Mouse (Mus musculus) cerebellum, postnatal 36 days (tissue): ENCODE data around the gene Pea15a.
A peak's percentile ranks its signal among the peaks of the same experiment; 100 is the strongest.

Experiments
- DNase-seq, 2 experiments: peaks; one replicate each; pipeline ENCODE4 v3.0.0; 2021 to 2022; ENCODE audit warnings: mixed read lengths in 2 of 2

Pea15a gene

GRCm38 (mm10) chr1:172172381-172172780 is 34.2 kb downstream of the Pea15a start:
- no peak for DNase-seq

GRCm38 (mm10) chr1:172169809-172170208 is 36.8 kb downstream of the Pea15a start:
- DNase-seq = no peak

GRCm38 (mm10) chr1:172167911-172168310 is 38.7 kb downstream of the Pea15a start:
- DNase-seq = no peak

GRCm38 (mm10) chr1:172162959-172163358 is 43.6 kb downstream of the Pea15a start:
- no peak for DNase-seq

GRCm38 (mm10) chr1:172162009-172162408 is 44.6 kb downstream of the Pea15a start:
- DNase-seq = peak; percentile 42 to 60

GRCm38 (mm10) chr1:172160508-172160907 is 46.1 kb downstream of the Pea15a start:
- DNase-seq = no peak

- DNase-seq = no peak
Observed at GRCm38 (mm10) chr1:172159970-172160369, 46.6 kb downstream of the Pea15a start.

GRCm38 (mm10) chr1:172155518-172155917 is 51.1 kb downstream of the Pea15a start:
- DNase-seq = no peak

- DNase-seq = no peak
Observed at GRCm38 (mm10) chr1:172154536-172154935, 52.1 kb downstream of the Pea15a start.

GRCm38 (mm10) chr1:172148955-172149815 is 57.4 kb downstream of the Pea15a start:
- DNase-seq = no peak

- peak; percentile 25 to 52 for DNase-seq
Observed at GRCm38 (mm10) chr1:172148279-172148954, 58.2 kb downstream of the Pea15a start.

- DNase-seq = peak; percentile 95 to 98
Observed at GRCm38 (mm10) chr1:172147835-172148278, 58.7 kb downstream of the Pea15a start, which contains the start of gene Dcaf8. Gene Dcaf8, plus strand, starts transcription at chr1:172148084.
